Mouse (Mus musculus): Measurements from ENCODE around the gene Il12rb1. TPM values are rescaled to one million over a fixed set of nuclear protein-coding genes. Genes with fewer than 3 reads are reported as not detected.
A peak's percentile ranks its signal among the peaks of the same experiment; 100 is the strongest.

The Il12rb1 gene
- total RNA-seq (2021), result under 1 TPM; 0.56 to 0.87 TPM

DNA sequence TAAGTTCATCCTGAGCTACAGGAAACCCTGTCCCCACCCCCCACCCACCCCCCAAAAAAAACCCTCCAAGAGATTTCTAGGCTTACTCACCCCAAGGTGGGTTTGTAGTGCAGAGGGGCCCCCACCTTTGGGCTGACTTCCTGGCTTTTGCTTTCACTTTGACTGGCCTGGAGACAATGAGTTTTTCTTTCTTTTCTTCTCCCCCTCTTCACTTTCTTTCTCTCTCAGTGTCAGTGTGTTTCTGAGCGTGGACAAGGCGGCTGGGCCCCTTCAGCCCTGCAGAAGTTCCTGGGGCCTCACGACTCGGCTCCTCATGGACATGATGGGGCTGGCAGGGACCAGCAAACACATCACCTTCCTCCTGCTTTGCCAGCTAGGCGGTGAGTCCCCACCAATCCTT is at the start of gene Il12rb1:
TSS of gene Il12rb1 (plus strand) at position 211 of the 400 bp plus-strand sequence.
- no peak for DNase-seq

GRCm38 (mm10) chr8:70758616-70759561 is 49.4 kb upstream of the Il12rb1 start:
- DNase-seq, result peak in 1 of 2 experiments; percentile 39

GRCm38 (mm10) chr8:70760350-70760749 is 47.9 kb upstream of the Il12rb1 start:
- DNase-seq, result peak in 1 of 2 experiments; percentile 24

GRCm38 (mm10) chr8:70760775-70761406 is 47.4 kb upstream of the Il12rb1 start, which contains the start of gene Mpv17l2:
TSS of gene Mpv17l2 (minus strand) at chr8:70760946.
- peak; percentile 95 for DNase-seq

DNA sequence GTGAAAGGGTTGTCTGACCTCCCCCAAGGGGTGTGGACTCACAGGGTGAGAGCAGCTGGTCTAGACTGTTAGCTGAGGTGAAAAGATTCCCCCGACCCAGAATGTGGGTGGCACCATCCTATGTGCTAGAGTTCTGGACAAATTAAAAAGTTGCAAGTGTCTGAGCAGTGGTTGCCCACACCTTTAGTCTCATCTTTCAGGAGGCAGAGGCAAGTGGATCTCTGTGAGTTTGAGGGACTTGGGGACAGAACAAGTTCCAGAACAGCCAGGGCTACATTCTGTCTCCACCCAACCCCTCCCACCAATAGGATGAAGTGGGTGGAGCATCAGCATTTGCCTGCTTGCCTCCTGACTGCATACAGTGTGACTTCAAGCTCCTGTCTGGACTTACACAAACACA is 46.1 kb upstream of the Il12rb1 start:
- DNase-seq, result no peak

- DNase-seq, result no peak
Observed at GRCm38 (mm10) chr8:70763354-70763753, 44.9 kb upstream of the Il12rb1 start.

DNA sequence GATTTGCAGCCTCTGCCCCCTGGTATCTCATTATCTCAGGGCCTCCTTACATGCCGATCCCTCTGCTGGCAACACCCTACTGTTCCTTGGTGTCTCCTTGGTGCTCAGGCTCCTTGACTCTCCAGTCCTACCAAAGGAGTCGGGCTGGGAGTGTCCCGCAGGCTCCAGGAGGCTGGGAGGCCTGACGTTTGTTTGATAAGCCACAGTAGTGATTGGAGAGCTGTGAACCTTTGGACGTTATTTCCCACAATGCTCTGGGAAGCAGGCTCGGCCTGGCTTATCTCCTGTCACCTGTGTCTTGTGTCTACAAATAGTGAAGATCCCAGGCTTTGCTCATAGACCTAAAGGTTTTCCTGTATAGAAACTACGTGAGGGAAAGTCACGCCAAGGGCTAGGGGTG is 44.2 kb upstream of the Il12rb1 start:
- no peak for DNase-seq

DNA sequence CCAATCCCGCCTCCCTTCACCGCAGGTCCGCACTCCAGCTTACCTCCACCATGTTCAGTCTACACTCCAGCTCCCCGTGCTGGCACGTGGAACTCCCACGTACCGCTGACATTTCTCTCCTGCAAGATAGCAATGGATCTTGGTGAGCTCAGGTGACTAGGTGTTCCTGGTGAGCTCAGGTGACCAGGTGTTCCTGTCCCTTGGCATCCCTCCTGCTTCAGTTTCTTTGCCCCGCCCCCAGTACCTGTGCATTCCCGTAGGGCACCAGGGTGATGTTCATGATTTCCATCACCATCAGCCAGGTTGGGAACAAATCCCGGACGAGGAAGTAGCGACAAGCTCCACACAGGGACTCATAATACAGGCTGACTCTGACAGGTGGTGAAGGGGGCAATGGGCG is 43.6 kb upstream of the Il12rb1 start:
- DNase-seq, result no peak

- no peak for DNase-seq
Observed at GRCm38 (mm10) chr8:70765329-70765728, 42.9 kb upstream of the Il12rb1 start.

DNA sequence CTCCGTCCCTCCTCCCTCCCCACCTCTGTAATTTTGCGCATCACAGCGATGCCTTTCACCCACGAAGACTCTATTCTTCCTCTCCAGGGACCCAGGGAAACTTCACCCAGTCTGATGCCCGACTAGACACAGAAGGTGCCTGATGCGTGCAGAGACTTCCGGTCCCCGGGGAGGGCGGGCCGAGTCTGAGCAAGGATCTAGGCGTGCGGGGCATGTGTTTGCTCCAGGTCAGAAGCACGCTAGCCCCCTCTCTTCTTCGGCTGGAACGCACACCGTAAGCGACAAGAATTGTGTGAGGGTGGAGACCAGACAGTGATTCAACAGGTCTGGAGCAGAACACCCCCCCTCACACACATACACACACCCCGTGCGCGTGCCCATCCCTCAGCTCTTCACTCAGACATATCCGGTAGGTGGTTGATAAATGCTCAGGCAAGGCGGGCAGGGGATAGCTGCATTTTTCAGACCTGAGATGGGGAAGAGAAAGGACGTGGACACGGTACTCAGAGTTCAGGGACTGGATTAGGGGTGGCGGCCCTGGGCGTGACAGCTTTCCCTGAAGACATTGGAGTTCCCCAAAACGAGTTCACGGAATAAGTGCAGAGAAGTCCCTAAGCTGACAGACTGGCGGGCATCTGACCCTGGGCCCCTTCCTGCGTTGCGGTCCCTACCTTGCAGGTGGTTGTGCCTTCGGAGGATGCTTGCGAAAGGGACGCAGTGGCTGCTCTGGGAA is 42.2 kb upstream of the Il12rb1 start:
- DNase-seq, result no peak

GRCm38 (mm10) chr8:70766571-70767440 is 41.4 kb upstream of the Il12rb1 start:
- DNase-seq, result no peak

DNA sequence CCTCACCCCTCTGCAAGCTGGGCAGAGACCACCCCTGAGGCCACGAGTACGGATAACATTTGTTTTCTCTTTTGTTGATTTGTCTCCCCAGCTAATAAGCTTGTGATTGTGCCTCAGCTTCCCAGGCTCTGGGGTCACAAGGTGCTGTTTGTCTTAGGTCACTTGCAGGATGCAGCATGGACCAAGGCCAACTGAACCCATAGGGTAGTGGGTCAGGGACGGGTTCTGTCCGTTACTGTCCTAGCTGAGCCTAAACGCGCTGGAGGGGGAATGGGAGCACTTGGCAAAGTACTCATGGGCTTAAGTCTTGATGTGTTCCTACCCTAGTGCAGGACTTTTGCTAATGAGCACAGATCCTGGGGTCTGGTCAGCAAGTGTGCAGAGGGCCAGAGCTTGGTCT is 40.7 kb upstream of the Il12rb1 start:
- DNase-seq, result no peak

DNA sequence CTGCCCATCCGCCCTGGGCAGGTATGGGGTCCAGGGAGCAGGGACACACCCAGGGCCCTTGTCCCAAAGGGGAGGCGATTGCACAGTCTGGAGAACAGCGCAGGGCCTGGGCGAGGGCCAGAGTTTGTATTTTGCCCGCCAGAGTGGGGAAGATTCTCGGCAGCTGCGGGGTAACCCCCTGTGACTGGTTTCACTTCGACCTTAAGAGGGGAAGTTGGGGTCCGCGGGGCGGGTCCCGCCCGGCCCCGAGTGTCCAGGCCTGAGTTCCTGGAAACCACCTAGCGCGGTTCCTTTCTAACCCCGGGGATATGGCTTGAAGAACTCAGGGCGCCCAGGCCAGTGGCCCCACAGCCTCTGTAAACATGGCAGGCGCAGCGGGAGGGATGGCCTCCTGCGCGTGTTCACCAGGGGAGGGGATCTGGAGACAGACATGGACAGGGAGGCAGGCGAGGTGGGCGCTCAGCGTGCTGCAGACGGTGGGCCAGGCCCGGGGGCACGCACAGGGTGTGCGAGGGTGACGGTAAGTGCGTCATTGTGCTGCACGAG is 39.9 kb upstream of the Il12rb1 start:
- DNase-seq, result no peak

DNA sequence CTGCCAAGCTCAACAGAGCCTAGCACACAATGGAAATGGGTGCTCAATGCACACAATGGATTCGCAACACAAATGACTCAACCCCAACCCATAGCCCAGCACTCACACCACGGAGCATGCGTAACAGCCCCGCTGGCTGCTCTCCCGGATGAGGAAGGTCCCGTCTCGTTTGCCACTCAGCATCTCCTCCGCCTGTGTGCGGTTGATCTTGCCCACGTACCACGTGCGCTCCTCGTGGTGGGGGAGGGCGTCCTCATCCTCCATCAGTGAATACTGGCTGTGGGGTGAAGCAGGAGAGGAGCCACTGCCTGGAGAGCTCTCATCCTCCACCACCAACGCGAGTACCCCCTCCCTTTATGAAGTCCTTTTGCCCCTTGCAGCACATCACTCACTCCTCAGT is 39.3 kb upstream of the Il12rb1 start:
- DNase-seq, result no peak

- DNase-seq, result peak; percentile 91 to 92
Observed at GRCm38 (mm10) chr8:70769359-70769758, 38.9 kb upstream of the Il12rb1 start.

DNA sequence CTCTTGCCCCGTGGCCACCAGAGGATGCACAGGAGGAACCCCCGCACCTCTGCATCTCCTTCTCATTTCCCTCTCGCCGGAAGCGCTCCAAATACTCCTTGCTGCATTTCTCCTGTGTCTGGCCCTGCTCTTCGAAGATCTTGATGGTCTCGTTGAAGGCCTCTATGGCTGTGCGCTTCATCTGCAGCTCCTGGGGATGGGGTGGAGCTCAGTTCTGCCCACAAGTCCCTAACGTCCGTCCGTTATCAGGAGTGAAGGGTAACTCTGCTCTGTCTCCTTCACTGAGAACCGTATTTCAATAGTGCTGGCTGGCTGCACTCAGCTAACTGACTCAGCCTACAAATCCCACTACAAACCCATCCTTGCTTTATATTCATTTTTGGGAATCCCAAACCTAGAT is 38.4 kb upstream of the Il12rb1 start:
- no peak for DNase-seq

DNA sequence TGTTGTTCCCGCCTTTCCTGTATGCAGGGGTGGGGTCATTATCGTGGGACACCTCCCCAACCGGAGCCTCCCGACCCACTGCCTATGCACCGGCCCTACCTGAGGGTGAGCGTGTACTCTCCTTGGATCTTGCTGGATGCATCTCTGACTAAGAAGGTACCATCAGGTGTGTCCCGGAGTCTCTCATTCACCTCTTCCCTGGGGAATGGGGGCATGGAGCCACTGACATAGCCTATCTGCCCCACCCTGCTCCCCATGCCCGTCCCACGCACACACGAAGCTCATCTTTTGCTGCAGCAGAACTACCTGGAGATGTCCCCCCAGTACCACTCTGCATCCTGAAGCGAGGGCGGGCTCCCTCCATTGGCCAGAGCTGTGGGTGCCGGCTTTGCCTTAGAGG is 37.5 kb upstream of the Il12rb1 start:
- DNase-seq, result no peak

DNA sequence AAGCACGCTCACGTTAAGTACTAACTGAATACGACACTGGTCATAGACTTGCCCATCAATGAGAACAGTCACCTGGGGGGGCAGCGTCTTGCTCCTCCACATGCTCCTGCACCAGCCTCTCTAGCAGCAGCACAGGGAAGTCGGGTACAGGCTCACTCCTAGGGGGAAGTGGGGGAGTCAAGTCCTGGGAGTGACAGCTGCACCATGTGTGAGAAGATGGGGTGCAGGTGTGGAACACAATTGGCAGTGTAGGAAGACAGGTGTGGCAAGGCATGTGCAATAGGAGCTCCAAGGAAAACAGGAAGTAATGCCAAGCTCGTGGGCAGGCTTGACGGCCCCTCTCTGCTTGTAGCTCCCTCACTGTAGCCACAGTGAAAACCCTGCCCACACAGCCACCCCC is 37.0 kb upstream of the Il12rb1 start:
- DNase-seq, result no peak

DNA sequence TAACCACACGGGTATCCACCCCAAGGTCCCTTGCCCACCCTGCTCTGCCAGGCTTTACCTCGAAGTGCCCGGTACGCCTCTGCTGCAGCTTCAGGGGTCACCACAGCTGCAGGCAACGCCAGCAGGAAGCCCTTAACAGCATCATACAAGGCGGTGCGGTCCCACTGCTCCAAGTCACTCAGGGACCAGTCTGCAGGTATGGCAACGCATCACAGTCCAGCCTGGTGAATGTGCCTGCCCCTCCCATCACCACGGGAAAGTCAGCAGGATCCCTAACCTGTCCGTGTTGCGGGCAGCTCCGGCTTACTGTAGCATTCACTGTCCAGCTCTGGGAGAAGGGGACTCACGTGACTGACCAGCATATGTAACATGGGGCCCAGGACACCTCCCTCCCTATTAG is 36.2 kb upstream of the Il12rb1 start:
- no peak for DNase-seq

GRCm38 (mm10) chr8:70772890-70773289 is 35.4 kb upstream of the Il12rb1 start:
- DNase-seq, result no peak

- no peak for DNase-seq
Observed at GRCm38 (mm10) chr8:70773410-70773809, 34.8 kb upstream of the Il12rb1 start.

- peak in 1 of 2 experiments; percentile 78 for DNase-seq
Observed at GRCm38 (mm10) chr8:70773833-70774232, 34.4 kb upstream of the Il12rb1 start.

Data from layer of hippocampus, postnatal 36 days (tissue).